Mouse (Mus musculus) hindbrain, embryonic 11.5 days (tissue): Measurements from ENCODE around the gene Gstt3. TPM values are rescaled to one million over a fixed set of nuclear protein-coding genes. Genes with fewer than 3 reads are reported as not detected.
"Not testable (repeated sequence)": the region's sequence is repeated elsewhere in the genome, so short reads cannot be mapped to it uniquely, and the experiment has no call there.

Experiments
- ATAC-seq: fragments of 200-750 bp; cut with Nextera tagmentation; 2 replicates; pipeline ENCODE4 v1.8.0; 2017; ENCODE audit warnings: mild to moderate bottlenecking, moderate TSS enrichment, moderate library complexity; ENCODE audit not compliant: low FRiP score
- DNase-seq: peaks from one replicate; pipeline ENCODE4 v3.0.0-alpha.2; 2015; ENCODE audit warnings: low spot score
- H3K27ac ChIP-seq: fragments of 300-500 bp; sonication (generic); 2 replicates; pipeline ENCODE4 v1.5.1; 2014; ENCODE audit warnings: mild to moderate bottlenecking, low read depth, low read length
- H3K27me3 ChIP-seq: fragments of 300-500 bp; sonication (generic); 2 replicates; pipeline ENCODE4 v1.6.1; 2014; ENCODE audit warnings: mild to moderate bottlenecking, low read length, moderate library complexity, mixed read lengths; ENCODE audit not compliant: control insufficient read depth, insufficient read depth
- H3K36me3 ChIP-seq: fragments of 300-500 bp; sonication (generic); 2 replicates; pipeline ENCODE4 v1.6.1; 2014; ENCODE audit warnings: mild to moderate bottlenecking, low read length, moderate library complexity, mixed read lengths; ENCODE audit not compliant: control insufficient read depth, insufficient read depth
- H3K4me1 ChIP-seq: fragments of 300-500 bp; sonication (generic); replicated peaks from 2 replicates; pipeline ENCODE4 v1.6.1; 2014; ENCODE audit warnings: low read length, mixed read lengths; ENCODE audit not compliant: control insufficient read depth, insufficient read depth
- H3K4me2 ChIP-seq: fragments of 300-500 bp; sonication (generic); replicated peaks from 2 replicates; pipeline ENCODE4 v1.6.1; 2014; ENCODE audit warnings: mild to moderate bottlenecking, low read depth, low read length
- H3K4me3 ChIP-seq: fragments of 300-500 bp; sonication (generic); 2 replicates; pipeline ENCODE4 v1.5.1; 2014; ENCODE audit warnings: low read depth, low read length
- H3K9ac ChIP-seq: fragments of 300-500 bp; sonication (generic); 2 replicates; pipeline ENCODE4 v1.6.1; 2014; ENCODE audit warnings: low read depth, low read length
- H3K9me3 ChIP-seq: fragments of 300-500 bp; sonication (generic); 2 replicates; pipeline ENCODE4 v1.6.1; 2016; ENCODE audit warnings: low read length; ENCODE audit not compliant: control insufficient read depth
- WGBS: fragments of 180-500 bp; shearing (Covaris S2); extraction: QIAGEN DNeasy Blood & Tissue Kit; methylation state at CpG from one replicate; pipeline ENCODE4 v1.1.7; 2014; 5-methylcytosine and 5-hydroxymethylcytosine counted together
- polyA plus RNA-seq: library from polyadenylated mRNA; unstranded; fragments of >200 nt; fragmentation: Nextera tagmentation; extraction: Ambion mirVana; gene quantifications from 2 replicates; pipeline ENCODE4 v1.2.1, GENCODE M21; 2014

The Gstt3 gene
- polyA plus RNA-seq, 1 experiment from 2014 or later: 1.9 TPM

GRCm38 (mm10) chr10:75772795-75773664 is 8.2 kb downstream of the Gstt3 start, which contains the start of gene Ddt:
TSS of gene Ddt (minus strand) at chr10:75773414.
- peak; percentile 97 for ATAC-seq

GRCm38 (mm10) chr10:75767756-75768155 is 13.5 kb downstream of the Gstt3 start:
- not testable (repeated sequence) for ATAC-seq, H3K9ac ChIP-seq, H3K4me3 ChIP-seq, H3K4me2 ChIP-seq, H3K9me3 ChIP-seq, DNase-seq, H3K4me1 ChIP-seq, H3K27me3 ChIP-seq, H3K27ac ChIP-seq, H3K36me3 ChIP-seq
- 48% methylated on average over 5 of the region's 5 CpGs for WGBS

More at GRCm38 (mm10) chr10:75772795-75773664, 8.2 kb downstream of the Gstt3 start, which contains the start of gene Ddt:
- H3K4me2 ChIP-seq: peak within 1 kb of the TSS; percentile 92
- H3K27ac ChIP-seq: no peak within 1 kb of the TSS
- H3K36me3 ChIP-seq: no peaks in the 10 kb centered on the region
- H3K4me1 ChIP-seq: 0 out of 2 replicates have a peak, but pooled peaks cover 3% of the 10 kb centered on the region
- H3K9ac ChIP-seq: peak within 1 kb of the TSS; percentile 51
- DNase-seq: peak; percentile 86
- H3K4me3 ChIP-seq: peak within 1 kb of the TSS; percentile 52
- WGBS: under 1% methylated on average over 47 of the region's 47 CpGs
- no peaks in the 10 kb centered on the region for H3K9me3 ChIP-seq
- no peaks in the 10 kb centered on the region for H3K27me3 ChIP-seq

GRCm38 (mm10) chr10:75766856-75767255 is 14.4 kb downstream of the Gstt3 start:
- no peak overlapping the region for H3K27ac ChIP-seq
- no peak for DNase-seq
- ATAC-seq: no peak
- no peak overlapping the region for H3K9ac ChIP-seq
- no peaks in the 10 kb centered on the region for H3K36me3 ChIP-seq
- H3K9me3 ChIP-seq: no peaks in the 10 kb centered on the region
- no peaks in the 10 kb centered on the region for H3K27me3 ChIP-seq
- 91% methylated on average over 6 of the region's 6 CpGs for WGBS
- no peak overlapping the region for H3K4me3 ChIP-seq
- H3K4me1 ChIP-seq: 0 out of 2 replicates have a peak, but pooled peaks cover 4% of the 10 kb centered on the region
- no peak overlapping the region for H3K4me2 ChIP-seq

GRCm38 (mm10) chr10:75764519-75765473 is 16.4 kb downstream of the Gstt3 start:
- peak; percentile 69 for ATAC-seq
- WGBS: 1% methylated on average over 27 of the region's 27 CpGs
- no peaks in the 10 kb centered on the region for H3K36me3 ChIP-seq
- peak overlapping the region; percentile 67 for H3K4me2 ChIP-seq
- H3K4me1 ChIP-seq: 0 out of 2 replicates have a peak, but pooled peaks cover 4% of the 10 kb centered on the region
- no peaks in the 10 kb centered on the region for H3K27me3 ChIP-seq
- H3K4me3 ChIP-seq: peak overlapping the region; percentile 89
- peak; percentile 87 for DNase-seq
- no peaks in the 10 kb centered on the region for H3K9me3 ChIP-seq
- H3K27ac ChIP-seq: peak overlapping the region; percentile 47; the same call in 1 of the 2 replicates
- peak overlapping the region; percentile 46; the same call in 1 of the 2 replicates for H3K9ac ChIP-seq

GRCm38 (mm10) chr10:75763682-75764518 is 17.3 kb downstream of the Gstt3 start, which contains the start of gene Cabin1:
TSS of gene Cabin1 (minus strand) at chr10:75764341.
- ATAC-seq: peak; percentile 98
- Histone ChIP-seq H3K4me2 (peak within 1 kb of the TSS; percentile 67), H3K36me3 (no peaks in the 10 kb centered on the region), H3K9me3 (no peaks in the 10 kb centered on the region), H3K9ac (peak within 1 kb of the TSS; percentile 81), H3K4me3 (peak within 1 kb of the TSS; percentile 89), H3K27ac (peak within 1 kb of the TSS; percentile 47; the same call in 1 of the 2 replicates), H3K27me3 (no peaks in the 10 kb centered on the region), H3K4me1 (0 out of 2 replicates have a peak, but pooled peaks cover 4% of the 10 kb centered on the region)
- peak; percentile 99 for DNase-seq
- under 1% methylated on average over 59 of the region's 61 CpGs for WGBS

- WGBS: 97% methylated on average over 3 of the region's 3 CpGs
- Histone ChIP-seq H3K27ac (no peak overlapping the region), H3K4me1 (0 out of 2 replicates have a peak, but pooled peaks cover 4% of the 10 kb centered on the region), H3K4me2 (no peak overlapping the region; the same call in 1 of the 2 replicates), H3K9me3 (no peaks in the 10 kb centered on the region), H3K27me3 (no peaks in the 10 kb centered on the region), H3K4me3 (no peak overlapping the region), H3K36me3 (no peaks in the 10 kb centered on the region), H3K9ac (no peak overlapping the region)
- ATAC-seq (no peak), DNase-seq (no peak)
Measured at GRCm38 (mm10) chr10:75762413-75762812, 18.8 kb downstream of the Gstt3 start.

- Histone ChIP-seq H3K4me3 (no peak overlapping the region), H3K9me3 (no peaks in the 10 kb centered on the region), H3K36me3 (no peaks in the 10 kb centered on the region), H3K9ac (no peak overlapping the region), H3K4me1 (0 out of 2 replicates have a peak, but pooled peaks cover 4% of the 10 kb centered on the region), H3K4me2 (no peak overlapping the region), H3K27ac (no peak overlapping the region), H3K27me3 (no peaks in the 10 kb centered on the region)
- DNase-seq (no peak), ATAC-seq (no peak)
- 91% methylated on average over 3 of the region's 3 CpGs for WGBS
Measured at GRCm38 (mm10) chr10:75760311-75760710, 20.9 kb downstream of the Gstt3 start.
